ENCODE assay signal across 26 mouse cellular contexts in the genomic region with DNA sequence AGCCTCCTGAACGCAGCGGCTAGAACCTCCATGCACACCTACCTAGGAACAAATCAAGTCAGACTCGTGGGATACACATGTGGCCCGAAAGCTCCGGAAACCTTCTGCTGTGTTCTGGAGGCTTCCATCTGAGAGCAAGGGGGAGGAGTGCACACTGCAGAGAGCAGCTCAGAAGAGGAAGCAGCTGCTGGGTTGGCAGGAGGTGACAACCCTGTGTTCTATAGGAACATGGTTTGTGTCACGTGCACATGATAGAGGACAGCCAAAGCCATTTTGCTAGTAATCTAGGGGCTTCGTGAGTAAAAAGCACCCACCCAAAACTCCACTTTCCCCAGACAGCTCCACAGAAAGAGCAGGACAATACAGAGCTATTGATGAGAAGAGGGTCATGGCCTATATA. TPM values are rescaled to one million over a fixed set of nuclear protein-coding genes. Genes with fewer than 3 reads are reported as not detected.
DNase-seq lines count a peak whose midpoint lies in the region; ATAC-seq lines count a peak whose summit lies in the region.
"Had no signal": no experiment of that assay in that cellular context is flagged by ENCODE, and none has a peak within 500 bp of the region (broad histone marks: within the 10 kb centered on the region; RNA-seq: fewer than 3 reads in every experiment).

No protein-coding gene starts in this region.

- 0 out of 2 replicates have a peak, but pooled peaks cover 3% of the 10 kb centered on the region for H3K9me3 ChIP-seq in lung, embryonic 15.5 days
- H3K9me3 ChIP-seq in midbrain, embryonic 15.5 days, result no peaks in the 10 kb centered on the region
- H3K9me3 ChIP-seq: limb, embryonic 10.5 days had no signal

- 0 out of 2 replicates have a peak overlapping the region, but pooled peaks have one; percentile 21 for H3K27ac ChIP-seq in lung, embryonic 15.5 days
- no peak overlapping the region for H3K27ac ChIP-seq in midbrain, embryonic 15.5 days
- H3K27ac ChIP-seq: forebrain, embryonic 10.5 days; gastrocnemius, adult 2 months; hindbrain, embryonic 14.5 days; limb, embryonic 10.5 days; neural tube, embryonic 13.5 days had no signal

- H3K4me3 ChIP-seq in lung, embryonic 15.5 days, result no peak overlapping the region
- no peak overlapping the region for H3K4me3 ChIP-seq in midbrain, embryonic 15.5 days
- H3K4me3 ChIP-seq: forebrain, embryonic 10.5 days; gastrocnemius, adult 2 months; heart, embryonic 12.5 days; limb, embryonic 10.5 days; megakaryocyte, embryonic 14.5 days; neural tube, embryonic 13.5 days had no signal

- H3K4me1 ChIP-seq in lung, embryonic 15.5 days, result peaks cover 17% of the 10 kb centered on the region
- peaks cover 11% of the 10 kb centered on the region; the same call in 1 of the 2 replicates for H3K4me1 ChIP-seq in midbrain, embryonic 15.5 days

- H3K9ac ChIP-seq in lung, embryonic 15.5 days, result no peak overlapping the region
- no peak overlapping the region for H3K9ac ChIP-seq in midbrain, embryonic 15.5 days
- H3K9ac ChIP-seq: forebrain, postnatal 0 days; heart, embryonic 12.5 days; hindbrain, embryonic 14.5 days; liver, postnatal 0 days; neural tube, embryonic 13.5 days had no signal

- peak; percentile 39; the same call in 1 of the 2 replicates for ATAC-seq in lung, embryonic 15.5 days (ENCODE audit: borderline replicate concordance, extremely low read depth, low FRiP score, low TSS enrichment)
- no peak for ATAC-seq in midbrain, embryonic 15.5 days (replicated peaks)
- ATAC-seq: activated CD4-positive, CD25-positive, alpha-beta regulatory T cell, adult 4 months; forebrain, postnatal 0 days; liver, postnatal 0 days had no signal

- no peak for DNase-seq in lung, postnatal 10 days
- DNase-seq in MEL-GATA-1-ER (ENCODE audit: extremely low read depth, low read depth), result peak; percentile 9
- DNase-seq in naive thymus-derived CD4-positive, alpha-beta T cell, adult 2 months (ENCODE audit: low read depth), result peak; percentile 12
- DNase-seq in thymus, postnatal 25 days, result peak; percentile 30
- no peak for DNase-seq in retina, embryonic 14.5 days (ENCODE audit: low spot score)
- no peak for DNase-seq in gastrocnemius, postnatal 4 days (ENCODE audit: low spot score in 2 of 2)
- DNase-seq: adrenal gland, postnatal 10 days; cerebellum, adult 11-12 months; cerebellum, postnatal 14 days; forebrain, postnatal 0 days; gastrocnemius, adult 2 months; heart, adult 11 months; kidney, adult 8-10 months; kidney, postnatal 14 days; liver, postnatal 0 days; right cerebral cortex, postnatal 14 days had no signal

- H3K27me3 ChIP-seq in lung, embryonic 15.5 days, result peaks cover 40% of the 10 kb centered on the region
- H3K27me3 ChIP-seq in midbrain, embryonic 15.5 days (replicated peaks), result no peaks in the 10 kb centered on the region

- no peaks in the 10 kb centered on the region for H3K36me3 ChIP-seq in lung, embryonic 15.5 days
- H3K36me3 ChIP-seq in midbrain, embryonic 15.5 days (replicated peaks), result no peaks in the 10 kb centered on the region
- H3K36me3 ChIP-seq: forebrain, embryonic 10.5 days; heart, embryonic 12.5 days; limb, embryonic 10.5 days had no signal

- WGBS in lung, embryonic 15.5 days, result 62% methylated on average over 7 of the region's 7 CpGs
- WGBS in midbrain, embryonic 15.5 days, result 88% methylated on average over 7 of the region's 7 CpGs

- no peak overlapping the region for H3K4me2 ChIP-seq in lung, embryonic 15.5 days
- no peak overlapping the region for H3K4me2 ChIP-seq in midbrain, embryonic 15.5 days
- H3K4me2 ChIP-seq: heart, embryonic 12.5 days; hindbrain, embryonic 14.5 days; neural tube, embryonic 13.5 days had no signal

RNA-seq across cellular contexts. Expression of gene Frrs1l, which starts 3.1 kb away (rescaled TPM):
- polyA plus RNA-seq in lung, embryonic 15.5 days (2015; fragmentation: Nextera tagmentation; extraction: Ambion mirVana), result 2.2 TPM in 2 replicates
- 19.5 and 21.8 TPM in 2 replicates for polyA plus RNA-seq in midbrain, embryonic 15.5 days (2015; fragmentation: Nextera tagmentation; extraction: Ambion mirVana)
- total RNA-seq in gastrocnemius, postnatal 4 days (2021), result under 1 TPM; 0.05 to 0.26 TPM
- total RNA-seq: liver, adult 2 months had no signal
- polyA plus RNA-seq: liver, adult 2 months; liver, postnatal 0 days had no signal

RNA-seq across cellular contexts. Expression of gene Tmem245, which starts 46.1 kb away (rescaled TPM):
- polyA plus RNA-seq in lung, embryonic 15.5 days (2015; fragmentation: Nextera tagmentation; extraction: Ambion mirVana), result 10.8 and 12.3 TPM in 2 replicates
- 10.4 and 12.5 TPM in 2 replicates for polyA plus RNA-seq in midbrain, embryonic 15.5 days (2015; fragmentation: Nextera tagmentation; extraction: Ambion mirVana)
- total RNA-seq in gastrocnemius, postnatal 4 days (2021), result 10 to 100 TPM; 28.6 to 32.3 TPM

Comparison
In these comparisons a context has a peak if more than half of its experiments do, and no peak if none do; other contexts are left out.
1. DNase-seq: peak in MEL-GATA-1-ER (single experiment), naive thymus-derived CD4-positive, alpha-beta T cell, adult 2 months (single experiment) and thymus, postnatal 25 days (single experiment); none in lung, postnatal 10 days (single experiment), retina, embryonic 14.5 days (single experiment) and gastrocnemius, postnatal 4 days (0 of 2).